Comparison of ENCODE assay signal across 9 mouse cellular contexts in genomic region chr16:94123247-94123646, GRCm38 (mm10). TPM values are rescaled to one million over a fixed set of nuclear protein-coding genes. Genes with fewer than 3 reads are reported as not detected.
DNase-seq lines count a peak whose midpoint lies in the region; ATAC-seq and TF ChIP-seq lines count a peak whose summit lies in the region.
"Had no signal": no experiment of that assay in that cellular context is flagged by ENCODE, and none has a peak within 500 bp of the region (broad histone marks: within the 10 kb centered on the region; RNA-seq: fewer than 3 reads in every experiment).

No protein-coding gene starts in this region.

- H3K9me3 ChIP-seq in forebrain, embryonic 13.5 days (replicated peaks) = no peaks in the 10 kb centered on the region
- H3K9me3 ChIP-seq in forebrain, embryonic 16.5 days (ENCODE audit: control insufficient read depth, low read length) = no peaks in the 10 kb centered on the region
- no peaks in the 10 kb centered on the region for H3K9me3 ChIP-seq in midbrain, postnatal 0 days (ENCODE audit: low read length)
- no peaks in the 10 kb centered on the region for H3K9me3 ChIP-seq in midbrain, embryonic 10.5 days (replicated peaks)
- no peaks in the 10 kb centered on the region for H3K9me3 ChIP-seq in liver, embryonic 11.5 days (ENCODE audit: control insufficient read depth, low read length)
- H3K9me3 ChIP-seq: liver, embryonic 13.5 days had no signal

- H3K4me1 ChIP-seq in forebrain, embryonic 13.5 days = peaks cover 40% of the 10 kb centered on the region
- peaks cover 30% of the 10 kb centered on the region for H3K4me1 ChIP-seq in forebrain, embryonic 16.5 days (replicated peaks; ENCODE audit: control insufficient read depth, insufficient read depth, low read length)
- peaks cover 3% of the 10 kb centered on the region; the same call in 1 of the 2 replicates for H3K4me1 ChIP-seq in midbrain, postnatal 0 days (ENCODE audit: insufficient read depth, low read length)
- H3K4me1 ChIP-seq in midbrain, embryonic 10.5 days = peaks cover 34% of the 10 kb centered on the region
- no peaks in the 10 kb centered on the region for H3K4me1 ChIP-seq in liver, embryonic 11.5 days (replicated peaks; ENCODE audit: control insufficient read depth, insufficient read depth, low read length)
- H3K4me1 ChIP-seq: liver, embryonic 13.5 days had no signal

- peak; percentile 88 for DNase-seq in midbrain, postnatal 0 days (ENCODE audit: low spot score)
- no peak for DNase-seq in midbrain, embryonic 10.5 days (ENCODE audit: low spot score)
- DNase-seq in cerebellum, postnatal 25 days = peak; percentile 65 to 81
- peak; percentile 41 for DNase-seq in lung, postnatal 14 days
- no peak for DNase-seq in spleen, postnatal 10 days (ENCODE audit: low spot score in 2 of 2)
- DNase-seq in liver, embryonic 11.5 days (ENCODE audit: low spot score) = no peak
- DNase-seq: liver, embryonic 13.5 days had no signal

- no peak overlapping the region for H3K27ac ChIP-seq in forebrain, embryonic 13.5 days
- no peak overlapping the region for H3K27ac ChIP-seq in forebrain, embryonic 16.5 days (ENCODE audit: low read length)
- H3K27ac ChIP-seq in midbrain, postnatal 0 days (ENCODE audit: low read depth, low read length) = no peak overlapping the region
- H3K27ac ChIP-seq in midbrain, embryonic 10.5 days (replicated peaks) = no peak overlapping the region
- no peak overlapping the region for H3K27ac ChIP-seq in liver, embryonic 11.5 days (ENCODE audit: low read depth, low read length)
- H3K27ac ChIP-seq: liver, embryonic 13.5 days had no signal

- H3K9ac ChIP-seq in forebrain, embryonic 13.5 days = no peak overlapping the region
- H3K9ac ChIP-seq in forebrain, embryonic 16.5 days (replicated peaks; ENCODE audit: low read depth, low read length) = no peak overlapping the region
- no peak overlapping the region for H3K9ac ChIP-seq in midbrain, postnatal 0 days (replicated peaks; ENCODE audit: low read length, poor library complexity, severe bottlenecking)
- H3K9ac ChIP-seq in liver, embryonic 11.5 days (ENCODE audit: low read depth, low read length) = no peak overlapping the region
- H3K9ac ChIP-seq: liver, embryonic 13.5 days had no signal

- H3K4me3 ChIP-seq in forebrain, embryonic 13.5 days = no peak overlapping the region
- no peak overlapping the region for H3K4me3 ChIP-seq in forebrain, embryonic 16.5 days (replicated peaks; ENCODE audit: low read length)
- no peak overlapping the region for H3K4me3 ChIP-seq in midbrain, postnatal 0 days (ENCODE audit: low read depth, low read length)
- no peak overlapping the region for H3K4me3 ChIP-seq in midbrain, embryonic 10.5 days
- H3K4me3 ChIP-seq in liver, embryonic 11.5 days (ENCODE audit: low read depth, low read length) = no peak overlapping the region
- H3K4me3 ChIP-seq: liver, embryonic 13.5 days had no signal

- ATAC-seq in forebrain, embryonic 13.5 days = 0 out of 2 replicates have a peak, but pooled peaks have one; percentile 30
- ATAC-seq in forebrain, embryonic 16.5 days = no peak
- no peak for ATAC-seq in midbrain, postnatal 0 days (ENCODE audit: low FRiP score)
- no peak for ATAC-seq in liver, embryonic 11.5 days (replicated peaks; ENCODE audit: low FRiP score)

- no peak for TF ChIP-seq CTCF in midbrain, postnatal 0 days (IDR thresholded peaks at IDR 0.05)

- WGBS in forebrain, embryonic 13.5 days = 47% methylated on average over 11 of the region's 11 CpGs
- WGBS in forebrain, embryonic 16.5 days = 30% methylated on average over 11 of the region's 11 CpGs
- 62% methylated on average over 11 of the region's 11 CpGs for WGBS in midbrain, postnatal 0 days
- WGBS in midbrain, embryonic 10.5 days = 83% methylated on average over 11 of the region's 11 CpGs
- 78% methylated on average over 11 of the region's 11 CpGs for WGBS in liver, embryonic 11.5 days

- H3K36me3 ChIP-seq in forebrain, embryonic 13.5 days (ENCODE audit: poor library complexity, severe bottlenecking) = no peaks in the 10 kb centered on the region
- H3K36me3 ChIP-seq in forebrain, embryonic 16.5 days (ENCODE audit: control insufficient read depth, insufficient read depth) = no peaks in the 10 kb centered on the region
- no peaks in the 10 kb centered on the region for H3K36me3 ChIP-seq in midbrain, postnatal 0 days (ENCODE audit: insufficient read depth, low read length)
- H3K36me3 ChIP-seq in midbrain, embryonic 10.5 days = no peaks in the 10 kb centered on the region
- no peaks in the 10 kb centered on the region for H3K36me3 ChIP-seq in liver, embryonic 11.5 days (ENCODE audit: control insufficient read depth, insufficient read depth, low read length)
- H3K36me3 ChIP-seq: liver, embryonic 13.5 days had no signal

- H3K4me2 ChIP-seq in forebrain, embryonic 13.5 days = no peak overlapping the region
- H3K4me2 ChIP-seq in forebrain, embryonic 16.5 days (ENCODE audit: low read length) = no peak overlapping the region
- no peak overlapping the region for H3K4me2 ChIP-seq in midbrain, postnatal 0 days (ENCODE audit: low read depth, low read length, poor library complexity, severe bottlenecking)
- no peak overlapping the region for H3K4me2 ChIP-seq in liver, embryonic 11.5 days
- H3K4me2 ChIP-seq: liver, embryonic 13.5 days had no signal

- peaks cover 79% of the 10 kb centered on the region for H3K27me3 ChIP-seq in forebrain, embryonic 13.5 days
- H3K27me3 ChIP-seq in forebrain, embryonic 16.5 days (replicated peaks; ENCODE audit: control insufficient read depth, insufficient read depth, low read length) = peaks cover 33% of the 10 kb centered on the region
- H3K27me3 ChIP-seq in midbrain, postnatal 0 days (ENCODE audit: insufficient read depth, low read length) = peaks cover 34% of the 10 kb centered on the region
- H3K27me3 ChIP-seq in midbrain, embryonic 10.5 days (ENCODE audit: low read depth, poor library complexity, severe bottlenecking) = peaks cover 99% of the 10 kb centered on the region
- peaks cover 72% of the 10 kb centered on the region for H3K27me3 ChIP-seq in liver, embryonic 11.5 days (replicated peaks; ENCODE audit: control insufficient read depth, insufficient read depth, low read length)

RNA-seq across cellular contexts. Expression of gene Sim2, which starts 38.5 kb away (rescaled TPM):
- polyA plus RNA-seq in forebrain, embryonic 13.5 days (2015; fragmentation: Nextera tagmentation; extraction: Ambion mirVana) = 0.12 and 0.35 TPM in 2 replicates
- polyA plus RNA-seq in forebrain, embryonic 16.5 days (2015; fragmentation: Nextera tagmentation; extraction: Ambion mirVana) = 0.06 TPM in 1 of 2 replicates, not detected in the other
- not detected in 2 replicates for total RNA-seq in midbrain, postnatal 0 days (2014; rRNA removed)
- polyA plus RNA-seq in midbrain, postnatal 0 days (2015; fragmentation: Nextera tagmentation; extraction: Ambion mirVana) = 0.05 and 0.10 TPM in 2 replicates
- 2.8 and 2.9 TPM in 2 replicates for polyA plus RNA-seq in midbrain, embryonic 10.5 days (2016; fragmentation: Nextera tagmentation; extraction: Ambion mirVana)
- 0.04 and 0.15 TPM in 2 replicates for polyA plus RNA-seq in liver, embryonic 11.5 days (2014; fragmentation: Nextera tagmentation; extraction: Ambion mirVana)
- polyA plus RNA-seq: liver, embryonic 13.5 days had no signal

Comparison
In these comparisons a context has a peak if more than half of its experiments do, and no peak if none do; other contexts are left out.
1. DNase-seq: peak in midbrain, postnatal 0 days (single experiment), cerebellum, postnatal 25 days (2 of 2) and lung, postnatal 14 days (single experiment); none in midbrain, embryonic 10.5 days (single experiment), spleen, postnatal 10 days (0 of 2) and liver, embryonic 11.5 days (single experiment).